Mouse (Mus musculus) heart, embryonic 16.5 days (tissue): ENCODE results near the gene Arf3. TPM values are rescaled to one million over a fixed set of nuclear protein-coding genes. Genes with fewer than 3 reads are reported as not detected.

Experiments
- ATAC-seq: fragments of 200-750 bp; cut with Nextera tagmentation; replicated peaks from 2 replicates; pipeline ENCODE4 v1.8.0; 2017; ENCODE audit warnings: moderate number of reproducible peaks; ENCODE audit not compliant: insufficient read depth, low FRiP score; ENCODE audit errors: extremely low read depth
- H3K27ac ChIP-seq: fragments of 300-500 bp; sonication (generic); 2 replicates; pipeline ENCODE4 v1.5.1; 2014; ENCODE audit warnings: mild to moderate bottlenecking, low read length, control low read depth, moderate library complexity
- H3K27me3 ChIP-seq: fragments of 300-500 bp; sonication (generic); 2 replicates; pipeline ENCODE4 v1.6.1; 2014; ENCODE audit warnings: low read length, mixed read lengths; ENCODE audit not compliant: control insufficient read depth, insufficient read depth
- H3K36me3 ChIP-seq: fragments of 300-500 bp; sonication (generic); 2 replicates; pipeline ENCODE4 v1.6.1; 2014; ENCODE audit not compliant: control insufficient read depth, insufficient read depth
- H3K4me1 ChIP-seq: fragments of 300-500 bp; sonication (generic); 2 replicates; pipeline ENCODE4 v1.6.1; 2014; ENCODE audit warnings: low read length, mixed read lengths; ENCODE audit not compliant: control insufficient read depth, insufficient read depth
- H3K4me2 ChIP-seq: fragments of 300-500 bp; sonication (generic); 2 replicates; pipeline ENCODE4 v1.6.1; 2014; ENCODE audit warnings: low read depth, mild to moderate bottlenecking, control low read depth, low read length
- H3K4me3 ChIP-seq: fragments of 300-500 bp; sonication (generic); 2 replicates; pipeline ENCODE4 v1.5.1; 2014; ENCODE audit warnings: mild to moderate bottlenecking, control low read depth, low read length
- H3K9ac ChIP-seq: fragments of 300-500 bp; sonication (generic); 2 replicates; pipeline ENCODE4 v1.6.1; 2014; ENCODE audit warnings: low read length, control low read depth
- H3K9me3 ChIP-seq: fragments of 300-500 bp; sonication (generic); replicated peaks from 2 replicates; pipeline ENCODE4 v1.6.1; 2016; ENCODE audit warnings: low read length; ENCODE audit not compliant: control insufficient read depth
- WGBS: fragments of 180-500 bp; shearing (Covaris S2); extraction: QIAGEN DNeasy Blood & Tissue Kit; methylation state at CpG from one replicate; pipeline ENCODE4 v1.1.7; 2014; 5-methylcytosine and 5-hydroxymethylcytosine counted together
- polyA plus RNA-seq: library from polyadenylated mRNA; unstranded; fragments of >200 nt; fragmentation: Nextera tagmentation; extraction: Ambion mirVana; gene quantifications from 2 replicates; pipeline ENCODE4 v1.2.1, GENCODE M21; 2015

Arf3 gene
- polyA plus RNA-seq, 1 experiment from 2014 or later = 35.8 TPM

GRCm38 (mm10) chr15:98724441-98724840 is 38.6 kb downstream of the Arf3 start:
- Histone ChIP-seq H3K4me2 (no peak overlapping the region), H3K36me3 (no peaks in the 10 kb centered on the region), H3K27ac (no peak overlapping the region), H3K9me3 (no peaks in the 10 kb centered on the region), H3K4me1 (peaks cover 14% of the 10 kb centered on the region), H3K4me3 (no peak overlapping the region), H3K27me3 (peaks cover 14% of the 10 kb centered on the region), H3K9ac (no peak overlapping the region)
- no peak for ATAC-seq
- WGBS = 31% methylated on average over 19 of the region's 19 CpGs

DNA sequence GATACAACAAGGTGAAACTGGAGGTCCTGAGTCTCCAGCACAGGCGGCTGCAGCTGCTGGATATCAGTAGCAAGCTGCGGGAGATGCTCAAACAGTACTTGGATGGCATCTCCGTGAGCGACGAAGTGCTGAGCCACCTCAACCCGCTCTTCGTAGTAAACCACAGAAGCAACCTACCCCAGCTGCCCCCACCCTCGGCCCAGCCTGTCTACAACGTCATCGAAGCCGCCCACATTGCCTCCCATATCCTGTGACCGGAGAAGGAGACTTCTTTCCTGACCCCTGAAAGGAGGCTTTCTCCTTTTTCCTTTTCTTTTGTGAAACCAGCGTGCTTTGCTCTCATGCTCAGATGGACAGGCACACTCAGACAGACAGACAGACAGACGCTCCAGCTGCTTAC is 40.2 kb downstream of the Arf3 start:
- peaks cover 14% of the 10 kb centered on the region for H3K27me3 ChIP-seq
- peak overlapping the region; percentile 50 for H3K4me2 ChIP-seq
- H3K27ac ChIP-seq = no peak overlapping the region
- peak overlapping the region; percentile 14; the same call in 1 of the 2 replicates for H3K4me3 ChIP-seq
- H3K4me1 ChIP-seq = peaks cover 10% of the 10 kb centered on the region
- WGBS = 44% methylated on average over 14 of the region's 14 CpGs
- no peaks in the 10 kb centered on the region for H3K9me3 ChIP-seq
- H3K9ac ChIP-seq = no peak overlapping the region
- no peaks in the 10 kb centered on the region for H3K36me3 ChIP-seq
- no peak for ATAC-seq

- Histone ChIP-seq H3K27ac (no peak overlapping the region), H3K27me3 (peaks cover 14% of the 10 kb centered on the region), H3K9me3 (no peaks in the 10 kb centered on the region), H3K4me2 (no peak overlapping the region), H3K4me1 (peaks cover 6% of the 10 kb centered on the region), H3K36me3 (no peaks in the 10 kb centered on the region), H3K9ac (no peak overlapping the region), H3K4me3 (no peak overlapping the region)
- WGBS = 79% methylated on average over 8 of the region's 8 CpGs
- no peak for ATAC-seq
Observed at GRCm38 (mm10) chr15:98722191-98722590, 40.8 kb downstream of the Arf3 start.

- no peaks in the 10 kb centered on the region for H3K9me3 ChIP-seq
- no peak overlapping the region for H3K27ac ChIP-seq
- H3K4me1 ChIP-seq = peaks cover 7% of the 10 kb centered on the region
- H3K27me3 ChIP-seq = peaks cover 7% of the 10 kb centered on the region
- no peak overlapping the region for H3K9ac ChIP-seq
- H3K36me3 ChIP-seq = no peaks in the 10 kb centered on the region
- 59% methylated on average over 16 of the region's 16 CpGs for WGBS
- no peak overlapping the region for H3K4me3 ChIP-seq
- no peak for ATAC-seq
- no peak overlapping the region for H3K4me2 ChIP-seq
Observed at GRCm38 (mm10) chr15:98717301-98717700, 45.7 kb downstream of the Arf3 start.

DNA sequence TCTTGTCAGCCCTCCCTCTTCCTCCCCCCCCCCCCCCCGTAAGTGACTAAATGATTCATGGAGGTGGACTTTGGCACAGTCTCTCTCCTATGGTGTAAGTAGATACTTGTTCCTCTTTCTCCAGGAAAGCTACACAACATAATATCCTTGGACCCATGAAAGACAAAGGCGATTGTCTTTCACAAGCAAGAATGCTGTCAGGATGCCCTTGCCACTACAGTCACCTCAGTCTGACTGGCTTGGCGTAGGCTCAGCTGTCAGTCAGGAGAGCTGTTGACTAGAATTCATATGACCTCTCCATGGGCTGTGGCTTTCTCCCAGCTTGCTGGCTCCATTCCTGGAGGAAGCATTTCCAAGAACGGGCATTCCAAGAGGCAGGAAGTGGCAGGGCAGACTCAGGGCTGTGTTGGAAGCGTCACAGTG is 48.8 kb downstream of the Arf3 start:
- 43% methylated on average over 5 of the region's 5 CpGs for WGBS
- Histone ChIP-seq H3K27me3 (no peaks in the 10 kb centered on the region), H3K27ac (peak overlapping the region; percentile 42), H3K4me3 (no peak overlapping the region), H3K4me1 (peaks cover 7% of the 10 kb centered on the region), H3K9ac (no peak overlapping the region), H3K9me3 (no peaks in the 10 kb centered on the region), H3K4me2 (no peak overlapping the region), H3K36me3 (no peaks in the 10 kb centered on the region)
- ATAC-seq = peak; percentile 75

- H3K36me3 ChIP-seq = no peaks in the 10 kb centered on the region
Observed at GRCm38 (mm10) chr15:98710442-98710841, 52.6 kb downstream of the Arf3 start.

DNA sequence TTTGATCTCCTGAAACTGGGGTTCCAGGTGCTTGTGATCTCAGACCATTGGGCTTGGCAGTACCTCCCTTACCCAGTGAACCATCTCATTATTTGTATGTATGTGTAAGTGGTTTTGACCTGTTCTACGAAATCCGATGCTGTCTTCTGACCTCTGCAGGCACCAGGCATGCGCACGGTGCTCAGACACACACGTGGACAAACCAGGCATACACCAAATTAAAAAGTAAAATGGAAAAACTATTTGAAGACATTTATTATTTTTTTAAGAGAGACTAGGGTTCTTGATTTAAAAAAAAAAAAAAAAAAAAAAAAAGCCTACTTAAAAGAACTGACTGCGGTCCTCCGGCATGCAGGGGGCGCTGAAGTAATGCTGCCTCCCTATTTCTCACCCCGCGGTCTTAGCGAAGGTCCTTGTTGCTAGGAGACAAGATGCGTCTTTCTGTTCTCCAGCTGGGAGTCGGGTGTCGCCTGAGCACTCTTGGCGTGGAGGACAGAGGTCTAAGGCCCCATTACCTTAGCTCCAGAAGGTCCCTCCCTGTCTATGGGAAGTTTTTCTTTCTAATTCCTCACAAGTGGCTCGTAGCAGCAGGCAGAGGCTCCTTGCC is 55.1 kb downstream of the Arf3 start, which contains the start of gene Ccdc65:
Gene Ccdc65 (plus strand): TSS at position 442 of the 607 bp plus-strand sequence.
- peak; percentile 72 for ATAC-seq
- H3K27me3 ChIP-seq = peaks cover 12% of the 10 kb centered on the region
- no peaks in the 10 kb centered on the region for H3K4me1 ChIP-seq
- H3K4me3 ChIP-seq = peak within 1 kb of the TSS; percentile 43
- H3K9me3 ChIP-seq = no peaks in the 10 kb centered on the region
- H3K9ac ChIP-seq = peak within 1 kb of the TSS; percentile 11; the same call in 1 of the 2 replicates
- H3K4me2 ChIP-seq = peak within 1 kb of the TSS; percentile 59
- WGBS = 19% methylated on average over 16 of the region's 16 CpGs
- H3K36me3 ChIP-seq = no peaks in the 10 kb centered on the region
- H3K27ac ChIP-seq = no peak within 1 kb of the TSS

More at GRCm38 (mm10) chr15:98710442-98710841, 52.6 kb downstream of the Arf3 start:
- no peak overlapping the region for H3K27ac ChIP-seq
- no peak overlapping the region for H3K9ac ChIP-seq
- no peak for ATAC-seq
- H3K27me3 ChIP-seq = peaks cover 2% of the 10 kb centered on the region; the same call in 1 of the 2 replicates
- H3K4me1 ChIP-seq = peaks cover 7% of the 10 kb centered on the region
- WGBS = 15% methylated on average over 9 of the region's 9 CpGs
- no peak overlapping the region for H3K4me3 ChIP-seq
- H3K4me2 ChIP-seq = no peak overlapping the region
- H3K9me3 ChIP-seq = no peaks in the 10 kb centered on the region

DNA sequence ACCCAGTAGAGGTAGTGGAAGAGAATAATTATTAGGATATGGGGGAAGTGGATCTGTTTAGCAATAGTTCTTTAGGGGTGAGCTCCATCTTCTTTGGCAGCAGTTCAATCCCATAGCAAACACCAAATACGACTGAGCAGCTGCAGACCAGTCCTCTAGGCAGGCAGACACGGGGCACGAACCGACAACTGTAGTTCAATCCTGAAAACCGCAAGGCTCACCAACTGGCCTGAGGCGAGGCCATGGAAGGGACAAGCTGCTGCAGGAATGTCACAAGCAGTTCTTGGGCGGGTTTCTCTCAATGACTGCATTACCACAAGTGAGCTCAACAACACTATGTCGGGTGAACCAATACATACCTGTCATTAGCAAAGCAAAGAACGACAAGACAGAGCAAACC is 58.7 kb downstream of the Arf3 start:
- 58% methylated on average over 9 of the region's 9 CpGs for WGBS
- no peak overlapping the region for H3K4me2 ChIP-seq
- H3K9me3 ChIP-seq = no peaks in the 10 kb centered on the region
- peaks cover 45% of the 10 kb centered on the region for H3K27me3 ChIP-seq
- H3K27ac ChIP-seq = no peak overlapping the region
- no peak overlapping the region for H3K9ac ChIP-seq
- no peaks in the 10 kb centered on the region for H3K36me3 ChIP-seq
- H3K4me3 ChIP-seq = no peak overlapping the region
- ATAC-seq = no peak
- H3K4me1 ChIP-seq = no peaks in the 10 kb centered on the region

DNA sequence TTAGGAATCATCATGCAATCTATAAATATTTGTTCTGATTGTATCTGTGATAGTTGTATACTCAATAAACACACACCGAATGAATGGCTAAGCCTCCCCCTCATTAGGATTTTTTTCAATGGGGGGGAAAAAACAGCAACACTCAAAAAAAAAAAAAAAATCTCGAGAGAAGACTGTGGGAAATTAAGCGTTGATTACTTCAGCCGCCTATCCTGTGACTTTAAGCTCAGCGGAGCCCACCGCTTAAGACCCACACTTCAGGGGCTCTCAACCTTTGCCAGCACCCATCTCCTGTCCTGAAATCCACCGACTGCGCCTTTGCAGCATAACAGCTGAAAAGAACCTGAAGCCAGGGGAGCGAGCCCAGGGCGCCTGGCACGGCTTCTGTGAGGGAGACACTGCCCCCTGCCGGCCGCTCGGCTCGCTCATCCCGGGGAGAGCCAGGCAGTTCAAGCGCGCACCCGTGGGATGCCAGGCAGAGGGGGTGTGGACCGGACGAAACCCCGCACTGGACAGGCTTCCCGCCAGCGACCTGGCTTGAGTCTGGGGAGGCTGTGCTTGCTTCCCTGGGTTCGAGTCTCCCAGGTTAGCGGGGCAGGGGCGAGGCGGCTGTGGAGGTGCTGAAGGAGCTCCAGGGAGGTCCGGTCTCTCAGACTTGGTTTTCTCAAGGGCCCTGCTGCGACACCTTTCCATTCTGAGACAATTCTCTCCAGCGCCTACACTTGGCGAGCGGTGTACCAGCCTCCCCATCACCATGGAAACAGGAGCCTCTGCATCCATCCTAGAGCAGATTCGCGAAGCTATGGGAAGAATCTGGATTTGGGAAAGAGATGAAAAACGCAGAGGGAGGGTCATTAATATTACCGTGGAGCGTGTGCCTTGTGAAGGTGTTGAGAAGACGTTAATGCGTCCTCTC is 63.6 kb downstream of the Arf3 start:
- H3K4me2 ChIP-seq = peak overlapping the region; percentile 58
- H3K27ac ChIP-seq = no peak overlapping the region
- H3K36me3 ChIP-seq = no peaks in the 10 kb centered on the region
- 5% methylated on average over 40 of the region's 40 CpGs for WGBS
- H3K4me3 ChIP-seq = peak overlapping the region; percentile 35
- ATAC-seq = peak; percentile 84
- no peaks in the 10 kb centered on the region for H3K9me3 ChIP-seq
- peaks cover 39% of the 10 kb centered on the region for H3K27me3 ChIP-seq
- H3K9ac ChIP-seq = 0 out of 2 replicates have a peak overlapping the region, but pooled peaks have one; percentile 12
- H3K4me1 ChIP-seq = no peaks in the 10 kb centered on the region
